Mouse (Mus musculus) right cerebral cortex, adult 18-20 months (tissue): ENCODE data around the gene Rab33b.
"Not testable (repeated sequence)": the region's sequence is repeated elsewhere in the genome, so short reads cannot be mapped to it uniquely, and the experiment has no call there.

Source experiments
- DNase-seq: peaks from one replicate; pipeline ENCODE4 v3.0.0; 2022; ENCODE audit warnings: mixed read lengths

Gene Rab33b

DNA sequence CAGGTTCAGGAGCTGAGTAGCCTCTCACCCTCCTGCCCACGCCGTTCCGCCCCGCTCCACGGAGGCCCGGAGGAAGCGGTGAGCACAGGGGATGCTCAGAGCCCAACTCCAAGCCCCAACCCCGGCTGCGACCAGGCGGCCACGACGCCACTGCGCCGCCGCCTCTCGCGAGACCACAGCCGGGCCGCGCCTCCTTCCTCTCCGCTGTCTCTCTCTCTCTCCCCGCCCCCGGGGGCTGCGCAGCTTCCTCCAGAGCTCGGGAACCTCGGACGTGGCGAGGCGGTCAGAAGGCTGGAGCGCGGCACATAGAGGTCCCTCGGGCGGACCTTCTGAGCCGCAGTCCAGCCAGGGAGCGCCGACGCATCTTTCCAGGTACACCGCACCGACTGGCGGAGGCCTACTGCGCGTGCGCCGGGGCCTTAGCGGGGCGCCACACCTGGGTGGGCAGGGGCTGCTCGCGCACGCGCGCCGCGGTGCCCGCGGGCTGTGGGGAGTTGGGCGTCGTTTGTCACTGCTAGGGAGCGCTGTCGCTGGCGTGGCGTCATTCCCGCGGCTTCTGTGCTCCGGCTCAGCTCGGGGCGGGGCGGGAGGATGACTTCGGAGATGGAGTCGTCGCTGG lies at the start of gene Rab33b:
TSS of gene Rab33b (plus strand) at position 180 of the 619 bp plus-strand sequence.
- peak; percentile 97 for DNase-seq

DNA sequence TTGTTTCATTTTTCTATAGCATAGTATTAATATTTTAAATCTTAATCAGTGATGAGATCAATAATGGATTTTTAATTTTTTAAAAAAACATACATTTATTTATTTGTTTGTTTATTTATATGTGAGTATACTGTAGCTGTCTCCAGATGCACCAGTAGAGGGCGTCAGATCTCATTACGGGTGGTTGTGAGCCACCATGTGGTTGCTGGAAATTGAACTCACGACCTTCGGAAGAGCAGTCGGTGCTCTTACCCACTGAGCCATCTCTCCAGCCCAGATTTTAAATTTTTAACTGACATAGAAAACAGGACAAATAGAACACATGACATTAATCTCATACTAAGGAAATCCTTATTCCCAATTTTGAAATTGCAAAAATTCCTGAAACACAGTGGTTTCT lies 49.4 kb upstream of the Rab33b start:
- not testable (repeated sequence) for DNase-seq

GRCm38 (mm10) chr3:51434871-51435595 lies 48.7 kb upstream of the Rab33b start:
- no peak for DNase-seq

DNA sequence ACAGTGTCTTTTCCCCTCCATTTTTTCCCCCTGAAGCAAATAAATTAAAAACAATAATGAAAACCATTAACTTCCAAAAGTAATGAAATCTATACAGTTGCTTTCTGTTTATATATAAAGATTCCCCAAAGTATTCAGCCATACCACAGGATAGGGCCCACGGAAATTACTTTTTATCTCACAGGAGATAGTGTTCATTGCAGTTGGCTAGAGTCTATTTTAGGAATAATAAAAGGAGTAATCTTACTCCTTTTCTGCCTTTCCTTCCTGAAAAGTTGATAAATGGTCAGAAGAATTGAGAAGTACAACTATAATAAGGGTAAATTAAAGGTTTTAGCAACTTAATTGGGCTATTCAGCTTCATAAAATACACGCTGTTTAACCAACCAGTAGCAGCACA lies 15.2 kb upstream of the Rab33b start:
- no peak for DNase-seq

- DNase-seq, result no peak
These were observed 8.0 kb upstream of the Rab33b start for GRCm38 (mm10) chr3:51475706-51476105.

DNA sequence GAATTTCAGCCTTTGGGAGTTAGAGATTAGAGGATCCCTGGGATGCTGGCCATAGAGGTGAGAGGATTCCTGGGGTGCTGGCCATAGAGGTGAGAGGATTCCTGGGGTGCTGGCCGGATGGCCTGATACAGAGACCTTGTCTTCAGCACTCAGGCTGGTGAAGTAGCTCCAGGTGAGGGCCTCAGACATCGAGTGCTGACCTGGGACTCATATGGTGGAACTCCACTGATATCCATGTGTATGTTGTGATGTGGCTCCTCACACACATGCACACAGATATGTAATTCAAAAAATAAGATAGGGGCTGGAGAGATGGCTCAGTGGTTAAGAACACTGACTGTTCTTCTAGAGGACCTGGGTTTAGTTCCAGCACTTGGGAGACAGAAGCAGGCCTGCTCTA lies 3.8 kb upstream of the Rab33b start:
- no peak for DNase-seq

DNA sequence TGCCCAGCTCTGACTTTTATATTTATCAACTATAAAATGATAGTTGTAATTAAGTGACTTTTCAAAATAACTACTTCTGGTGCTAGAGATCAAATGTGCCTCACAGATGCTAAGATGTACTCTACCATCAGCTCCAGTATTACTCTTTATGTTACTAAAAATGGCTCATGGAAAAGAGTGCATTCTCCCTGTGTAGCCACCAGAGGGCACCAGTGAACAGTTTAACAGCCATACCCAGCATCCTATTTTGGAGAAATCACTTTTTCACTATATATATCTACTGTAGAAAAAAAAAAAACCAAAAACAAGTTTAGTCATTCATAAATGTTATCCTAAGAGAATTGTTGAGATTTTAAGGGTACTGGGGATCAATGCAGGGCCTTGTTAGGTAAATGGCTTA lies 2.7 kb upstream of the Rab33b start:
- peak; percentile 53 for DNase-seq

DNA sequence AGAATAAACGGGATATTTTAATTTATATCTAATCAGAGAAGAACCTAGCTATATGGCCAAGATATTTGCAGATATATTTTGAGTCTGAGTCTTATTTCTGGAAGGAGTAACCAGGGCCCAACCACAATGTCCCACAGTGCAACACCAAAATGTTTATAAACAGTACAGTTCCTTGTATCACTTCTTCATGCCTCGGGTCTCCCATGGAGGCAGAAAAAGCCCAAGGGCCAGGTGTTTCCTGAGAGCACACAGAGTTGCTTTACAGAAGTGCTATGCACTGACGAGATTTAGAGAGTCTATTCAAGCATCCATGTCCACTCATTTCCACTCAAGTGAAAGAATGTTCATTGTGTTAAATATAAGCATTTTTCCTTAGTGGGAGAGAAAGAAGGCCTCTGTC lies 1.8 kb upstream of the Rab33b start:
- DNase-seq, result no peak

DNA sequence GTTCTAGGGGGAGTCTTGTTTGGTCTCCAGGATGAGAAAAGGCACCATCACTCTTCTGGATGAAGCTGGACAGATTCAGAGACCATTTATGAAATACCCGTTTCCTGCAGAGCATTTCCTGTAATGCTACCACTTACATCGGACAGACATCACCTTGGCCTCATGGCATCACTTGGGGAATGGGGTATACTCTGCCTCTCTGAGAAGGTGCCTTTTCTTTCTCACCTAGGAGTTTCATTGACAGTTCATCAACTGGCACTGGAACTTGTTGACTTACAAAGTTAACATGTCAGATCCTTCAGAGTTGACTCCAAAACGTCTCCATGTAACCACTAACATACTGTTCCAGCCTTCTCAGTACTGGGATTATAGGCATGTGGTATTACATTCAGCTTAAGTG lies 939 bp upstream of the Rab33b start:
- DNase-seq, result no peak

DNA sequence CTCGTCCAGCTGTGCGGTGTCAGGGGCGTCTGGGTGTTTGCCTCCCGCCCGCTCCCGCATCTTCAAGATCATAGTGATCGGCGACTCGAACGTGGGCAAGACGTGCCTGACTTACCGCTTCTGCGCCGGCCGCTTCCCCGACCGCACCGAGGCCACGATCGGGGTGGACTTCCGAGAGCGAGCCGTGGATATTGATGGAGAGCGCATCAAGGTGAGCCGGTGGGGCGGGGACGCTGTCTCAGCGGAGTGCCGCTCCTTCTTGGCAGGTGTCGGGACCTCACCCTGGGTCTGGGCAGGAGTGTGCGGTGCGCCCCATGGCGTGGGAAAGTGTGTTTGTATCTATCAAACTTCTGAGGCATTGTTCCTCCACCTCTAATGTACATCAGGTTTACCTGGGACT lies 650 bp downstream of the Rab33b start:
- DNase-seq, result no peak

- no peak for DNase-seq
These were observed 1.6 kb downstream of the Rab33b start for GRCm38 (mm10) chr3:51485347-51485746.

GRCm38 (mm10) chr3:51486491-51487195 lies 2.9 kb downstream of the Rab33b start:
- DNase-seq, result no peak

- DNase-seq, result no peak
These were observed 6.5 kb downstream of the Rab33b start for GRCm38 (mm10) chr3:51490088-51490753.

GRCm38 (mm10) chr3:51493272-51493838 lies 9.6 kb downstream of the Rab33b start:
- no peak for DNase-seq

GRCm38 (mm10) chr3:51494466-51494865 lies 10.7 kb downstream of the Rab33b start:
- DNase-seq, result no peak

GRCm38 (mm10) chr3:51495646-51496045 lies 11.9 kb downstream of the Rab33b start:
- no peak for DNase-seq

DNA sequence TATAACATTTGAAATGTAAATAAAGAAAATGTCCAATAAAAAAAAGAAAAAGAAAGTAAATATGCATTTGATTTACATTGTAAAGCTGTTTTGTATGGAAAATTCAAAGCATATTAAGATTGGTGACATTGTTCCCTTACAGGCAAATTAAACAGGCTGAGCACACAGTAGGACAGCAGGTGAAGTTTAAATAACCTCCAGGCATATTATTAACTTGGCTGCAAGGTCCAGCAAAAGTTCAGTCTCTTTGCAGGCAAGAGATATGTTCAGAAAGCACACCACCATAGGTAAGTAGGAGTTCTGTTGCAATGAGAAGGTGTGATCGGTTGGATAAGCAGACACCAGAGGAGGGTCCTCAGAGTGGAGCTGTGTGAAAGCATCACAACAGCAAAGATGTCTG lies 14.3 kb downstream of the Rab33b start:
- no peak for DNase-seq

GRCm38 (mm10) chr3:51498659-51499058 lies 14.9 kb downstream of the Rab33b start:
- no peak for DNase-seq

GRCm38 (mm10) chr3:51499876-51500275 lies 16.2 kb downstream of the Rab33b start:
- DNase-seq, result no peak

DNA sequence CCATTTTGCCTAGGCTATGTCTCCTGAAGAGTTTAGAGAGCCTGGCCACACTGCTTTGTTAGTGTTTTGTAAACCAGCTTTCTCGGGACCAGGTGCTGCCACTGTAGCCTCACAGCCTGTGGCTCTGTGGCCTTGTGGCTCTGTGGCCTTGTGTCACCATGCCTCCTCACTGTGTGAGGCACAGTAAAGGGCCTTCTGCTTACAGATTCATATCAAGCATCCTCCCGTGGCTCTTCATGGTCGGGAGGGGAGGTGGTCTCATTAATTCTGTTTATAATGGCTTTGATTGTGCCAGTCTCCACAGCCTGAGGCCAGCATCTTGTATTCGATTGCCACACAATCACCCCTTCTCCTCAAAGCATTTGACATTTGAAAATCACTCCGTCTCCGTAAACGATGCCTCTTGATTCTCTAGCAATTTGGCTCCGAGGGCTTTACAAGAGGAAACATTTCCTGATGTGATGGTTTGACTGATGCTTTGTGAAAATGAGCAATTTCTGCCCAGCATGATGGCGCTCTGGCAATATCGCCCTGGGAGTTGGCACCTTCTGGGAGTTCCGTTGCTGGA lies 20.7 kb downstream of the Rab33b start:
- no peak for DNase-seq

DNA sequence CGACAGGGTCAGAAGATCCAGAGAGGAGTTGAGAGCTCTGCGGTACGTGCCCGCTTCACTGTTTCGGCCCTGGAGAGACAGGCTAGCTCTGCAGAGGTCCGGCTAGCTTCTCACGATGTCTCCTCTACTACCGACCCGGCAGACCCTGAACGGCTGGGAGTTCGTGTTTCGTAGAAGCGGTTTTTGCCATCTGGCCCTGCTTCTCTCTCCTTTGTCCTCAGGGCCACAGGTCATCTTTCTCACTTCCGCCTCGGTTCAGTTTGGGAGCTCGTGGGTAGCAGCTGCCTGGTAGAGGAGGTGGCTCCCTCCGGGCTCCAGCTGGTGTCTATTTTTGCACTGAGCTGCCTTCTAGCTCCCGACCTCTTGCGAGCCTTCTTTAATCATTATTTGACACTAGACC lies 21.7 kb downstream of the Rab33b start:
- no peak for DNase-seq

- peak; percentile 86 for DNase-seq
These were observed 27.2 kb downstream of the Rab33b start for GRCm38 (mm10) chr3:51510903-51511302.

GRCm38 (mm10) chr3:51511983-51512382 lies 28.3 kb downstream of the Rab33b start:
- no peak for DNase-seq
